Mouse (Mus musculus) splenic B cell, adult 2 months (primary cell): ENCODE measurements around the gene Kmt5a.
"Not testable (repeated sequence)": the region's sequence is repeated elsewhere in the genome, so short reads cannot be mapped to it uniquely, and the experiment has no call there.

Experiments used
- DNase-seq: peaks from one replicate; pipeline ENCODE4 v3.0.0-alpha.2; 2011; ENCODE audit warnings: low read depth, low spot score
- H3K27me3 ChIP-seq: 2 replicates; pipeline ENCODE4 v1.6.1; 2012; ENCODE audit warnings: mild to moderate bottlenecking, low read length, moderate library complexity, mixed read lengths; ENCODE audit not compliant: control insufficient read depth, poor library complexity, insufficient read depth, severe bottlenecking
- H3K36me3 ChIP-seq: 2 replicates; pipeline ENCODE4 v1.6.1; 2012; ENCODE audit warnings: mild to moderate bottlenecking, low read length, moderate library complexity, mixed read lengths; ENCODE audit not compliant: control insufficient read depth, poor library complexity, insufficient read depth, severe bottlenecking

Gene Kmt5a

GRCm38 (mm10) chr5:124456762-124457161 is 17.0 kb downstream of the Kmt5a start:
- H3K36me3 ChIP-seq = peaks cover 14% of the 10 kb centered on the region
- no peak for DNase-seq
- no peaks in the 10 kb centered on the region for H3K27me3 ChIP-seq

- not testable (repeated sequence) for DNase-seq, H3K27me3 ChIP-seq
- peaks cover 10% of the 10 kb centered on the region for H3K36me3 ChIP-seq
Measured at GRCm38 (mm10) chr5:124460922-124461321, 21.2 kb downstream of the Kmt5a start.

- Histone ChIP-seq H3K27me3 (no peaks in the 10 kb centered on the region), H3K36me3 (peaks cover 7% of the 10 kb centered on the region)
- DNase-seq = no peak
Measured at GRCm38 (mm10) chr5:124462297-124463025, 22.7 kb downstream of the Kmt5a start.

GRCm38 (mm10) chr5:124463462-124463861 is 23.7 kb downstream of the Kmt5a start:
- H3K36me3 ChIP-seq = peaks cover 7% of the 10 kb centered on the region
- no peaks in the 10 kb centered on the region for H3K27me3 ChIP-seq

GRCm38 (mm10) chr5:124464905-124465304 is 25.2 kb downstream of the Kmt5a start:
- Histone ChIP-seq H3K27me3 (no peaks in the 10 kb centered on the region), H3K36me3 (peaks cover 7% of the 10 kb centered on the region)
- no peak for DNase-seq

More at GRCm38 (mm10) chr5:124463462-124463861, 23.7 kb downstream of the Kmt5a start:
- DNase-seq = no peak

GRCm38 (mm10) chr5:124467766-124468165 is 28.0 kb downstream of the Kmt5a start:
- no peaks in the 10 kb centered on the region for H3K27me3 ChIP-seq
- H3K36me3 ChIP-seq = peaks cover 5% of the 10 kb centered on the region

GRCm38 (mm10) chr5:124468365-124468764 is 28.6 kb downstream of the Kmt5a start:
- no peak for DNase-seq

More at GRCm38 (mm10) chr5:124467766-124468165, 28.0 kb downstream of the Kmt5a start:
- DNase-seq = no peak

GRCm38 (mm10) chr5:124469486-124469885 is 29.8 kb downstream of the Kmt5a start:
- Histone ChIP-seq H3K36me3 (peaks cover 4% of the 10 kb centered on the region), H3K27me3 (no peaks in the 10 kb centered on the region)
- no peak for DNase-seq

More at GRCm38 (mm10) chr5:124468365-124468764, 28.6 kb downstream of the Kmt5a start:
- Histone ChIP-seq H3K27me3 (no peaks in the 10 kb centered on the region), H3K36me3 (peaks cover 4% of the 10 kb centered on the region)

- no peaks in the 10 kb centered on the region for H3K27me3 ChIP-seq
- DNase-seq = peak; percentile 85
- peaks cover 4% of the 10 kb centered on the region for H3K36me3 ChIP-seq
Measured at GRCm38 (mm10) chr5:124470591-124471171, 31.0 kb downstream of the Kmt5a start.

GRCm38 (mm10) chr5:124478873-124479204 is 39.1 kb downstream of the Kmt5a start:
- no peaks in the 10 kb centered on the region for H3K36me3 ChIP-seq
- DNase-seq = no peak
- no peaks in the 10 kb centered on the region for H3K27me3 ChIP-seq

GRCm38 (mm10) chr5:124480119-124480518 is 40.4 kb downstream of the Kmt5a start:
- DNase-seq = peak; percentile 88
- Histone ChIP-seq H3K36me3 (no peaks in the 10 kb centered on the region), H3K27me3 (no peaks in the 10 kb centered on the region)

- Histone ChIP-seq H3K27me3 (no peaks in the 10 kb centered on the region), H3K36me3 (no peaks in the 10 kb centered on the region)
- DNase-seq = no peak
Measured at GRCm38 (mm10) chr5:124481714-124482113, 42.0 kb downstream of the Kmt5a start.

- H3K27me3 ChIP-seq = no peaks in the 10 kb centered on the region
- no peaks in the 10 kb centered on the region for H3K36me3 ChIP-seq
- no peak for DNase-seq
Measured at GRCm38 (mm10) chr5:124482436-124482965, 42.8 kb downstream of the Kmt5a start.

- DNase-seq = peak; percentile 94
- H3K27me3 ChIP-seq = no peaks in the 10 kb centered on the region
- no peaks in the 10 kb centered on the region for H3K36me3 ChIP-seq
Measured at GRCm38 (mm10) chr5:124482966-124483654, 43.4 kb downstream of the Kmt5a start, which contains the start of gene Snrnp35. Gene Snrnp35, plus strand, starts transcription at chr5:124483134.
